Mouse (Mus musculus) neural tube, embryonic 14.5 days (tissue): ENCODE results near the gene Ciapin1. TPM values are rescaled to one million over a fixed set of nuclear protein-coding genes. Genes with fewer than 3 reads are reported as not detected.
A peak's percentile ranks its signal among the peaks of the same experiment; 100 is the strongest.

Experiments
- ATAC-seq: fragments of 200-750 bp; cut with Nextera tagmentation; 2 replicates; pipeline ENCODE4 v1.8.0; 2017; ENCODE audit warnings: low read depth, mild to moderate bottlenecking, moderate TSS enrichment, moderate library complexity
- H3K27ac ChIP-seq: fragments of 300-500 bp; sonication (generic); 2 replicates; pipeline ENCODE4 v1.5.1; 2014; ENCODE audit warnings: low read depth, mild to moderate bottlenecking, control low read depth, low read length, moderate library complexity, mixed read lengths
- H3K27me3 ChIP-seq: fragments of 300-500 bp; sonication (generic); 2 replicates; pipeline ENCODE4 v1.6.1; 2014; ENCODE audit warnings: low read length; ENCODE audit not compliant: control insufficient read depth, insufficient read depth
- H3K36me3 ChIP-seq: fragments of 300-500 bp; sonication (generic); 2 replicates; pipeline ENCODE4 v1.6.1; 2014; ENCODE audit warnings: low read length, mixed read lengths; ENCODE audit not compliant: control insufficient read depth, insufficient read depth
- H3K4me1 ChIP-seq: fragments of 300-500 bp; sonication (generic); 2 replicates; pipeline ENCODE4 v1.6.1; 2014; ENCODE audit warnings: low read length; ENCODE audit not compliant: control insufficient read depth, insufficient read depth
- H3K4me2 ChIP-seq: fragments of 300-500 bp; sonication (generic); 2 replicates; pipeline ENCODE4 v1.6.1; 2014; ENCODE audit warnings: mild to moderate bottlenecking, low read depth, low read length, control low read depth
- H3K4me3 ChIP-seq: fragments of 300-500 bp; sonication (generic); 2 replicates; pipeline ENCODE4 v1.5.1; 2014; ENCODE audit warnings: low read depth, low read length, control low read depth, mixed read lengths
- H3K9ac ChIP-seq: fragments of 300-500 bp; sonication (generic); replicated peaks from 2 replicates; pipeline ENCODE4 v1.6.1; 2014; ENCODE audit warnings: low read depth, mild to moderate bottlenecking, control low read depth, low read length, mixed read lengths
- H3K9me3 ChIP-seq: fragments of 300-500 bp; sonication (generic); 2 replicates; pipeline ENCODE4 v1.6.1; 2016; ENCODE audit warnings: low read length; ENCODE audit not compliant: control insufficient read depth
- WGBS: fragments of 180-500 bp; shearing (Covaris S2); extraction: QIAGEN DNeasy Blood & Tissue Kit; methylation state at CpG from one replicate; pipeline ENCODE4 v1.1.7; 2014; 5-methylcytosine and 5-hydroxymethylcytosine counted together
- polyA plus RNA-seq: library from polyadenylated mRNA; unstranded; fragments of >200 nt; fragmentation: Nextera tagmentation; extraction: Ambion mirVana; gene quantifications from 2 replicates; pipeline ENCODE4 v1.2.1, GENCODE M21; 2014

Ciapin1 gene
- polyA plus RNA-seq, 1 experiment from 2014 or later = 149 TPM

GRCm38 (mm10) chr8:94771941-94772670, 66.1 kb downstream of the Ciapin1 start, which contains the start of gene Cx3cl1:
Cx3cl1 (plus strand) TSS chr8:94772009.
- Histone ChIP-seq H3K9me3 (no peaks in the 10 kb centered on the region), H3K27me3 (no peaks in the 10 kb centered on the region), H3K36me3 (no peaks in the 10 kb centered on the region), H3K9ac (peak within 1 kb of the TSS; percentile 80), H3K27ac (peak within 1 kb of the TSS; percentile 39; the same call in 1 of the 2 replicates), H3K4me2 (peak within 1 kb of the TSS; percentile 93), H3K4me1 (peaks cover 11% of the 10 kb centered on the region; the same call in 1 of the 2 replicates), H3K4me3 (peak within 1 kb of the TSS; percentile 56)
- WGBS = under 1% methylated on average over 38 of the region's 38 CpGs
- ATAC-seq = peak; percentile 86

GRCm38 (mm10) chr8:94770945-94771344, 67.2 kb downstream of the Ciapin1 start:
- Histone ChIP-seq H3K4me1 (peaks cover 11% of the 10 kb centered on the region; the same call in 1 of the 2 replicates), H3K4me3 (no peak overlapping the region), H3K4me2 (no peak overlapping the region; the same call in 1 of the 2 replicates), H3K27me3 (no peaks in the 10 kb centered on the region), H3K27ac (no peak overlapping the region), H3K9ac (no peak overlapping the region), H3K9me3 (no peaks in the 10 kb centered on the region), H3K36me3 (no peaks in the 10 kb centered on the region)
- 34% methylated on average over 6 of the region's 6 CpGs for WGBS
- no peak for ATAC-seq

Other genes starting within 250 kb of the Ciapin1 start
- gene Rspry1, start 236.4 kb downstream of the Ciapin1 start, polyA plus RNA-seq = 50.2 and 56.4 TPM in 2 replicates
- gene Fam192a, start 236.4 kb downstream of the Ciapin1 start, polyA plus RNA-seq = 72.8 and 81.4 TPM in 2 replicates
- gene Arl2bp, start 171.8 kb downstream of the Ciapin1 start, polyA plus RNA-seq = 71.1 and 105 TPM in 2 replicates
- gene Pllp, start 142.1 kb downstream of the Ciapin1 start, polyA plus RNA-seq = 2.2 and 2.9 TPM in 2 replicates
- not detected in 2 replicates for gene Ccl22, start 92.8 kb downstream of the Ciapin1 start, polyA plus RNA-seq
- 25.8 and 41.6 TPM in 2 replicates for gene Cx3cl1, start 66.3 kb downstream of the Ciapin1 start, polyA plus RNA-seq
- 0.79 and 1.4 TPM in 2 replicates for gene Ccl17, start 27.9 kb downstream of the Ciapin1 start, polyA plus RNA-seq
- 62.3 and 67.1 TPM in 2 replicates for gene Coq9, start within 50 bp of the Ciapin1 start, polyA plus RNA-seq
- 118 TPM in 2 replicates for gene Polr2c, start 19.1 kb upstream of the Ciapin1 start, polyA plus RNA-seq
- 66.6 and 103 TPM in 2 replicates for gene Dok4, start 38.0 kb upstream of the Ciapin1 start, polyA plus RNA-seq
- 2.9 and 7.9 TPM in 2 replicates for gene Ccdc102a, start 79.7 kb upstream of the Ciapin1 start, polyA plus RNA-seq
- 0.11 and 0.21 TPM in 2 replicates for gene Adgrg5, start 85.3 kb upstream of the Ciapin1 start, polyA plus RNA-seq
- gene Adgrg1, start 136.4 kb upstream of the Ciapin1 start, polyA plus RNA-seq = 93.5 and 116 TPM in 2 replicates
- gene Adgrg3, start 179.3 kb upstream of the Ciapin1 start, polyA plus RNA-seq = 1.1 and 2.0 TPM in 2 replicates
- 0.61 and 0.88 TPM in 2 replicates for gene Drc7, start 216.7 kb upstream of the Ciapin1 start, polyA plus RNA-seq
- 39.4 and 44.3 TPM in 2 replicates for gene Katnb1, start 242.8 kb upstream of the Ciapin1 start, polyA plus RNA-seq